Mouse (Mus musculus) MEL (cell line): ENCODE results near the gene 2900011O08Rik. TPM values are rescaled to one million over a fixed set of nuclear protein-coding genes. Genes with fewer than 3 reads are reported as not detected.

Source experiments
- DNase-seq: peaks from one replicate; pipeline ENCODE4 v3.0.0; 2011; ENCODE audit warnings: low read depth, low spot score
- H3K27ac ChIP-seq: 2 replicates; pipeline ENCODE4 v1.5.1; 2012; ENCODE audit warnings: low read depth, mild to moderate bottlenecking, control low read depth, low read length, moderate library complexity; ENCODE audit not compliant: control insufficient read depth
- H3K27me3 ChIP-seq, 2 experiments: fragments of 150-350 bp in 1 of 2; sonication (generic) in 1 of 2; 2 replicates each; pipeline ENCODE4 v1.6.1; 2012; ENCODE audit warnings: low read length in 2 of 2, mild to moderate bottlenecking in 2 of 2, improper control_type of control experiment in 1 of 2, moderate library complexity in 1 of 2; ENCODE audit not compliant: insufficient read depth in 2 of 2, control insufficient read depth in 1 of 2
- H3K36me3 ChIP-seq, 2 experiments: 2 replicates each; pipeline ENCODE4 v1.6.1; 2012 to 2014; ENCODE audit warnings: low read length in 2 of 2, improper control_type of control experiment in 1 of 2, inconsistent platforms in 1 of 2, mild to moderate bottlenecking in 1 of 2; ENCODE audit not compliant: insufficient read depth in 2 of 2, control insufficient read depth in 1 of 2
- H3K4me1 ChIP-seq, 2 experiments: fragments of 150-350 bp in 1 of 2; sonication (generic) in 1 of 2; 2 replicates each; pipeline ENCODE4 v1.6.1; 2012; ENCODE audit warnings: low read length in 2 of 2, improper control_type of control experiment in 1 of 2, mild to moderate bottlenecking in 1 of 2; ENCODE audit not compliant: insufficient read depth in 2 of 2, control insufficient read depth in 1 of 2
- H3K4me3 ChIP-seq, 2 experiments: fragments of 150-350 bp in 1 of 2; sonication (generic) in 1 of 2; 2 replicates each; pipeline ENCODE4 v1.5.1; 2012; ENCODE audit warnings: low read depth in 2 of 2, low read length in 2 of 2, mild to moderate bottlenecking in 2 of 2, moderate library complexity in 2 of 2, control low read depth in 1 of 2, improper control_type of control experiment in 1 of 2; ENCODE audit not compliant: control insufficient read depth in 1 of 2, insufficient read depth in 1 of 2
- H3K79me2 ChIP-seq: 2 replicates; pipeline ENCODE4 v1.6.1; 2012; ENCODE audit warnings: mild to moderate bottlenecking, low read length, moderate library complexity; ENCODE audit not compliant: control insufficient read depth, poor library complexity, insufficient read depth
- H3K9ac ChIP-seq: 2 replicates; pipeline ENCODE4 v1.6.1; 2012; ENCODE audit warnings: low read depth, mild to moderate bottlenecking, control low read depth, low read length, moderate library complexity; ENCODE audit not compliant: control insufficient read depth, poor library complexity, severe bottlenecking
- H3K9me3 ChIP-seq: fragments of 150-350 bp; sonication (generic); replicated peaks from 2 replicates; pipeline ENCODE4 v1.6.1; 2012; ENCODE audit warnings: mild to moderate bottlenecking, low read length, improper control_type of control experiment, moderate library complexity; ENCODE audit not compliant: insufficient read depth
- CHD2 ChIP-seq: IDR thresholded peaks from 2 replicates; pipeline ENCODE4 v1.6.1; 2011; ENCODE audit warnings: low read length, improper control_type of control experiment
- CTCF ChIP-seq, 3 experiments: IDR thresholded peaks in 2 of 3; conservative IDR thresholded peaks in 1 of 3; 2 replicates each; pipeline ENCODE4 v1.5.1; 2011 to 2012; ENCODE audit warnings: low read length in 3 of 3, low read depth in 2 of 3, mild to moderate bottlenecking in 2 of 3, improper control_type of control experiment in 1 of 3, inconsistent platforms in 1 of 3, mixed read lengths in 1 of 3, moderate library complexity in 1 of 3; ENCODE audit not compliant: control insufficient read depth in 1 of 3, insufficient read depth in 1 of 3, poor library complexity in 1 of 3, severe bottlenecking in 1 of 3
- E2F4 ChIP-seq: IDR thresholded peaks from 2 replicates; pipeline ENCODE4 v1.6.1; 2011; ENCODE audit warnings: low read depth, low read length, improper control_type of control experiment, borderline replicate concordance
- ELF1 ChIP-seq: IDR thresholded peaks from 2 replicates; pipeline ENCODE4 v1.6.1; 2014; ENCODE audit warnings: low read depth, mild to moderate bottlenecking, inconsistent platforms, low read length, improper control_type of control experiment, moderate library complexity
- EP300 ChIP-seq, 2 experiments: IDR thresholded peaks; 2 replicates each; pipeline ENCODE4 v1.6.1; 2011; ENCODE audit warnings: improper control_type of control experiment in 2 of 2, low read length in 2 of 2, low read depth in 1 of 2, mild to moderate bottlenecking in 1 of 2
- GABPA ChIP-seq: IDR thresholded peaks from 2 replicates; pipeline ENCODE4 v1.6.1; 2012; ENCODE audit warnings: low read depth, mild to moderate bottlenecking, inconsistent platforms, low read length, improper control_type of control experiment, moderate library complexity
- GATA1 ChIP-seq: IDR thresholded peaks from 2 replicates; pipeline ENCODE4 v1.6.1; 2011; ENCODE audit warnings: low read depth, low read length, improper control_type of control experiment
- MAX ChIP-seq: IDR thresholded peaks from 2 replicates; pipeline ENCODE4 v1.6.1; 2011; ENCODE audit warnings: low read length, improper control_type of control experiment
- MAZ ChIP-seq: IDR thresholded peaks from 2 replicates; pipeline ENCODE4 v1.6.1; 2012; ENCODE audit warnings: low read depth, mild to moderate bottlenecking, inconsistent platforms, low read length, improper control_type of control experiment
- MEF2A ChIP-seq: IDR thresholded peaks from 2 replicates; pipeline ENCODE4 v1.6.1; 2014; ENCODE audit warnings: low read depth, mild to moderate bottlenecking, inconsistent platforms, low read length, improper control_type of control experiment; ENCODE audit not compliant: poor library complexity, insufficient replicate concordance, severe bottlenecking; ENCODE audit errors: extremely low read depth
- NELFE ChIP-seq: IDR thresholded peaks from 2 replicates; pipeline ENCODE4 v1.6.1; 2011; ENCODE audit warnings: low read depth, low read length, improper control_type of control experiment
- POLR2AphosphoS2 ChIP-seq: IDR thresholded peaks from 2 replicates; pipeline ENCODE4 v1.6.1; 2011; ENCODE audit warnings: low read length, improper control_type of control experiment
- POLR2AphosphoS5 ChIP-seq: IDR thresholded peaks from 2 replicates; pipeline ENCODE4 v1.6.1; 2012; ENCODE audit warnings: low read depth, borderline replicate concordance, mild to moderate bottlenecking, inconsistent platforms, low read length, moderate library complexity, mixed read lengths
- RAD21 ChIP-seq: IDR thresholded peaks from 2 replicates; pipeline ENCODE4 v1.6.1; 2011; ENCODE audit warnings: mild to moderate bottlenecking, low read depth, low read length, improper control_type of control experiment
- RCOR1 ChIP-seq: IDR thresholded peaks from 2 replicates; pipeline ENCODE4 v1.6.1; 2012; ENCODE audit warnings: low read depth, mild to moderate bottlenecking, inconsistent platforms, low read length, improper control_type of control experiment
- SIN3A ChIP-seq: IDR thresholded peaks from 2 replicates; pipeline ENCODE4 v1.6.1; 2012; ENCODE audit warnings: low read length, improper control_type of control experiment, inconsistent platforms
- SMC3 ChIP-seq: IDR thresholded peaks from 2 replicates; pipeline ENCODE4 v1.6.1; 2011; ENCODE audit warnings: low read depth, low read length, improper control_type of control experiment
- TBP ChIP-seq: IDR thresholded peaks from 2 replicates; pipeline ENCODE4 v1.8.0; 2011; ENCODE audit warnings: low read depth, low read length, improper control_type of control experiment
- TCF12 ChIP-seq: IDR thresholded peaks from 2 replicates; pipeline ENCODE4 v1.6.1; 2014; ENCODE audit warnings: low read depth, mild to moderate bottlenecking, inconsistent platforms, low read length, improper control_type of control experiment, moderate library complexity
- UBTF ChIP-seq: IDR thresholded peaks from 2 replicates; pipeline ENCODE4 v1.6.1; 2012; ENCODE audit warnings: low read depth, mild to moderate bottlenecking, inconsistent platforms, low read length, improper control_type of control experiment, moderate library complexity, borderline replicate concordance; ENCODE audit not compliant: insufficient read depth
- USF2 ChIP-seq, 2 experiments: IDR thresholded peaks; 2 replicates each; pipeline ENCODE4 v1.6.1; 2011 to 2012; ENCODE audit warnings: improper control_type of control experiment in 2 of 2, low read length in 2 of 2, borderline replicate concordance in 1 of 2, inconsistent platforms in 1 of 2, low read depth in 1 of 2, mild to moderate bottlenecking in 1 of 2; ENCODE audit not compliant: insufficient read depth in 1 of 2
- ZC3H11A ChIP-seq: IDR thresholded peaks from 2 replicates; pipeline ENCODE4 v1.6.1; 2012; ENCODE audit warnings: low read depth, mild to moderate bottlenecking, inconsistent platforms, low read length, improper control_type of control experiment
- polyA plus RNA-seq, 2 experiments: library from polyadenylated mRNA; stranded (reverse) in 1 of 2; unstranded in 1 of 2; fragments of >175 nt in 1 of 2; fragments of >200 nt in 1 of 2; gene quantifications; 2 replicates each; pipeline versions ENCODE4 v1.2.1 to v1.2.4; 2012; ENCODE audit warnings: low replicate concordance in 2 of 2, low read depth in 1 of 2; ENCODE audit not compliant: insufficient read length in 2 of 2, insufficient read depth in 1 of 2, missing spikeins in 1 of 2
- total RNA-seq: library from RNA; depleted of rRNA; stranded (reverse); fragments of 300-350 nt; gene quantifications from 2 replicates; pipeline ENCODE4 v1.2.3, GENCODE M21; 2012

2900011O08Rik gene
- total and polyA plus RNA-seq, 3 experiments = 0.04 TPM; not detected in 2

- Histone ChIP-seq H3K4me1 (peaks cover 22 to 26% of the 10 kb centered on the region in 2 experiments), H3K9me3 (no peaks in the 10 kb centered on the region), H3K27ac (peak overlapping the region; percentile 48), H3K4me3 (no peak overlapping the region), H3K9ac (no peak overlapping the region), H3K27me3 (no peaks in the 10 kb centered on the region), H3K36me3 (peaks cover 2 to 38% of the 10 kb centered on the region in 2 experiments), H3K79me2 (no peaks in the 10 kb centered on the region)
- peak; percentile 67 for DNase-seq
- TF ChIP-seq ZC3H11A = no peak
- no peak for TF ChIP-seq MAX
- TF ChIP-seq MAZ = no peak
- TF ChIP-seq SIN3A = peak; percentile 18; the same call in 1 of the 2 replicates
- no peak for TF ChIP-seq CHD2
- TF ChIP-seq ELF1 = no peak; the same call in 1 of the 2 replicates
- no peak for TF ChIP-seq E2F4
- TF ChIP-seq USF2 (IDR thresholded peaks at IDR 0.05; ENCODE audit: borderline replicate concordance in 1 of 2, insufficient read depth in 1 of 2, low read depth in 1 of 2, low read length in 2 of 2) = no peak
- TF ChIP-seq POLR2AphosphoS2 = no peak
- no peak for TF ChIP-seq POLR2AphosphoS5
- no peak for TF ChIP-seq GABPA
- TF ChIP-seq RCOR1 = peak; percentile 45; the same call in 1 of the 2 replicates
- peak; percentile 70 for TF ChIP-seq GATA1
- TF ChIP-seq TCF12 = peak; percentile 16; the same call in 1 of the 2 replicates
- no peak for TF ChIP-seq CTCF (IDR thresholded peaks at IDR 0.05 in 2 of 3, conservative IDR thresholded peaks at IDR 0.05 in 1 of 3; ENCODE audit: control insufficient read depth in 1 of 3, insufficient read depth in 1 of 3, low read depth in 2 of 3, low read length in 3 of 3, poor library complexity in 1 of 3, severe bottlenecking in 1 of 3)
- TF ChIP-seq EP300 (IDR thresholded peaks at IDR 0.05; ENCODE audit: low read depth in 1 of 2, low read length in 2 of 2) = peak; percentile 62 to 65
Observed at GRCm38 (mm10) chr16:14121563-14121962, 135.2 kb downstream of the 2900011O08Rik start.

DNA sequence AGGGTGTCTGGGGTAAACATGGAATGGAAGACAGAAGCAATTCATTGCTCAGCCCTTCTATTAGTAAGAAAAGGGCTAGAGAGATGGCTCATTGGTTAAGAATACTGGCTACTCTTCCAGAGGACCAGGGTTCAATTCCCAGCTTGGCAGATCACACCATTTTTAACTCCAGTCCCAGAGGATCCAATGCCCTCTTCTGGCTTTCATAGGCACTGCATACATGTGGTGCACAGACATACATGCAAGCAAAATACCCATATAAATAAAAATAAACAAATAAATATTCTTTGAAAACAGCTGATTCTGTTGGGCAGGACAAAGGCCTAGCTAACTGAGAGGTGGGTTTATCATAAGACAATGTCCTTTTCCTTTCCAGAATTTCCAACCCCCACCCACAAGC is 136.2 kb downstream of the 2900011O08Rik start:
- Histone ChIP-seq H3K27me3 (no peaks in the 10 kb centered on the region), H3K9me3 (no peaks in the 10 kb centered on the region), H3K27ac (no peak overlapping the region), H3K36me3 (peaks cover 7 to 29% of the 10 kb centered on the region in 2 experiments), H3K79me2 (no peaks in the 10 kb centered on the region), H3K4me1 (peaks cover 14 to 17% of the 10 kb centered on the region in 2 experiments), H3K9ac (no peak overlapping the region), H3K4me3 (no peak overlapping the region)
- no peak for DNase-seq
- TF ChIP-seq UBTF = no peak
- no peak for TF ChIP-seq MEF2A
- TF ChIP-seq NELFE = no peak
- no peak for TF ChIP-seq TBP
- TF ChIP-seq RAD21 = peak; percentile 18
- TF ChIP-seq SMC3 = 0 out of 2 replicates have a peak, but pooled peaks have one; percentile 5
- TF ChIP-seq CTCF (IDR thresholded peaks at IDR 0.05 in 2 of 3, conservative IDR thresholded peaks at IDR 0.05 in 1 of 3; ENCODE audit: control insufficient read depth in 1 of 3, insufficient read depth in 1 of 3, low read depth in 2 of 3, low read length in 3 of 3, poor library complexity in 1 of 3, severe bottlenecking in 1 of 3) = peak in 1 of 3 experiments; percentile 15; a peak in 2 of 6 replicates
